Mouse (Mus musculus) ovary, adult 10 weeks (tissue): Measurements from ENCODE around the gene Umad1. TPM values are rescaled to one million over a fixed set of nuclear protein-coding genes. Genes with fewer than 3 reads are reported as not detected.

Source experiments
- polyA plus RNA-seq: library from polyadenylated mRNA; stranded (reverse); fragments of 350-450 nt; fragmentation: Illumina TruSeq; extraction: RNeasy Lipid Tissue Mini Kit (QIAGEN cat#74804); gene quantifications from one replicate; pipeline ENCODE4 v1.2.3, GENCODE M21; 2014

The Umad1 gene
- 25.7 TPM for polyA plus RNA-seq

DNA sequence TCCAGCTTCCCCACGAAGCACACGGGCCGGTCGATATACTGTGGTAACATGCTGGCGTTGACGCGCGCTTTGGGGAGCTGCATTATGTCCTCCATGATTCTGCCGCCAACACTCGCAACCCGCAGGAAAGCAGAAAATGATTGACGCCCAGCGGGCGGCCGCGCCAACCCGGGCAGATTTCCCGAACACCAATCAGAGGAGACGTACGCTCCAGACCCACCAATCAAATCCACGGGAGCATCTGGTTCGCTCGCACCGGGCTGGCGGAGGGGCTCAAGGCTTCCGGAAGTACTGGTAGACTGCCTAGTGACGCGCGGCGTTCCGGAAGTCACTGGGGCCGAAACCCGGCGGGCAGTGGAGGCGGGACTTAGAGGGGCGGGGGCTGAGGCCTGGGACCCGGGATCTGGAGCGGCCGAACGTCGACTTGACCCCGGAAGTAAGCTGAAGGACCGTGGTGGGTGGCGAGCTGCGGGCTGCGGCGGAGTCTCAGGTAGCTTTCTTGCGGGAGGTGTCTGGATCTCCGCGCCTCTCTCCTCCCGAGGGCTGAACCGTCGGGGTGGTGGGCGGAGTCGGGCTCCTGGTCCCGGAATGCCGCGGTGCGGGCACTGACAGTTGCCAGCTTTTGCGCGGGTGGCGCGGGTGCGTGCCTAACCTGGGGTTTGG, at the start of gene Umad1, which contains the start of the genes Rpa3 and Gm45062:
Gene Umad1 (plus strand): TSS at position 285 of the 663 bp plus-strand sequence.
Gene Rpa3 (minus strand): TSS at position 170 of the 663 bp plus-strand sequence.
Gene Gm45062 (plus strand): TSS at position 447 of the 663 bp plus-strand sequence.

Other genes with a start within 250 kb of the Umad1 start
- 1.3 TPM for gene Col28a1, start 66.7 kb upstream of the Umad1 start, polyA plus RNA-seq
- gene Mios, start 50.1 kb upstream of the Umad1 start, polyA plus RNA-seq: 49.5 TPM
- 91.5 TPM for gene Rpa3, start 115 bp upstream of the Umad1 start, polyA plus RNA-seq
- gene Gm45062, start 162 bp downstream of the Umad1 start, polyA plus RNA-seq: 26.3 TPM